Mouse (Mus musculus) kidney, postnatal 0 days (tissue): ENCODE measurements around the gene Amotl1. TPM values are rescaled to one million over a fixed set of nuclear protein-coding genes. Genes with fewer than 3 reads are reported as not detected.

Experiments
- ATAC-seq: fragments of 200-750 bp; cut with Nextera tagmentation; replicated peaks from 2 replicates; pipeline ENCODE4 v1.8.0; 2017; ENCODE audit warnings: low read depth, moderate number of reproducible peaks, moderate TSS enrichment, moderate library complexity; ENCODE audit not compliant: low FRiP score
- DNase-seq: peaks from one replicate; pipeline ENCODE4 v3.0.0-alpha.2; 2016; ENCODE audit warnings: low spot score
- H3K27ac ChIP-seq: fragments of 300-500 bp; sonication (generic); 2 replicates; pipeline ENCODE4 v1.5.1; 2014; ENCODE audit warnings: mild to moderate bottlenecking
- H3K27me3 ChIP-seq: fragments of 300-500 bp; sonication (generic); 2 replicates; pipeline ENCODE4 v1.6.1; 2014; ENCODE audit warnings: low read length, mixed read lengths; ENCODE audit not compliant: insufficient read depth
- H3K36me3 ChIP-seq: fragments of 300-500 bp; sonication (generic); 2 replicates; pipeline ENCODE4 v1.6.1; 2014; ENCODE audit warnings: low read length, mixed read lengths; ENCODE audit not compliant: insufficient read depth
- H3K4me1 ChIP-seq: fragments of 300-500 bp; sonication (generic); replicated peaks from 2 replicates; pipeline ENCODE4 v1.6.1; 2014; ENCODE audit warnings: antibody characterized with exemption, low read length, mixed read lengths; ENCODE audit not compliant: insufficient read depth
- H3K4me2 ChIP-seq: fragments of 300-500 bp; sonication (generic); 2 replicates; pipeline ENCODE4 v1.6.1; 2014; ENCODE audit warnings: mild to moderate bottlenecking, low read length, moderate library complexity, mixed read lengths
- H3K4me3 ChIP-seq: fragments of 300-500 bp; sonication (generic); replicated peaks from 2 replicates; pipeline ENCODE4 v1.5.1; 2014; ENCODE audit warnings: low read depth, low read length
- H3K9ac ChIP-seq: fragments of 300-500 bp; sonication (generic); 2 replicates; pipeline ENCODE4 v1.6.1; 2014; ENCODE audit warnings: low read depth, low read length
- H3K9me3 ChIP-seq: fragments of 300-500 bp; sonication (generic); replicated peaks from 2 replicates; pipeline ENCODE4 v1.6.1; 2016; ENCODE audit warnings: low read length, inconsistent platforms, mixed read lengths
- CTCF ChIP-seq: IDR thresholded peaks from 2 replicates; pipeline ENCODE4 v1.5.1; 2016; ENCODE audit warnings: antibody characterized with exemption, low read depth, mild to moderate bottlenecking, moderate library complexity
- WGBS: fragments of 180-500 bp; shearing (Covaris S2); extraction: QIAGEN DNeasy Blood & Tissue Kit; methylation state at CpG from one replicate; pipeline ENCODE4 v1.1.7; 2014; 5-methylcytosine and 5-hydroxymethylcytosine counted together
- polyA plus RNA-seq: library from polyadenylated mRNA; unstranded; fragments of >200 nt; fragmentation: Nextera tagmentation; extraction: Ambion mirVana; gene quantifications from 2 replicates; pipeline ENCODE4 v1.2.1, GENCODE M21; 2015

Gene Amotl1
- polyA plus RNA-seq, 1 experiment from 2014 or later, result 12.0 TPM

GRCm38 (mm10) chr9:14534833-14535456, 109.9 kb downstream of the Amotl1 start:
- WGBS, result 83% methylated on average over 9 of the region's 9 CpGs

GRCm38 (mm10) chr9:14533659-14534058, 111.2 kb downstream of the Amotl1 start:
- ATAC-seq (no peak), DNase-seq (no peak)
- Histone ChIP-seq H3K27me3 (no peaks in the 10 kb centered on the region), H3K36me3 (no peaks in the 10 kb centered on the region), H3K27ac (no peak overlapping the region), H3K4me3 (no peak overlapping the region), H3K9me3 (no peaks in the 10 kb centered on the region), H3K4me1 (no peaks in the 10 kb centered on the region), H3K9ac (no peak overlapping the region), H3K4me2 (no peak overlapping the region)
- 83% methylated on average over 2 of the region's 2 CpGs for WGBS
- TF ChIP-seq CTCF, result no peak

More at GRCm38 (mm10) chr9:14534833-14535456, 109.9 kb downstream of the Amotl1 start:
- Histone ChIP-seq H3K36me3 (no peaks in the 10 kb centered on the region), H3K4me3 (no peak overlapping the region), H3K4me2 (no peak overlapping the region), H3K27ac (no peak overlapping the region), H3K9me3 (no peaks in the 10 kb centered on the region), H3K27me3 (no peaks in the 10 kb centered on the region), H3K9ac (no peak overlapping the region), H3K4me1 (no peaks in the 10 kb centered on the region)
- TF ChIP-seq CTCF, result no peak
- DNase-seq, result no peak
- no peak for ATAC-seq

GRCm38 (mm10) chr9:14532283-14532682, 112.6 kb downstream of the Amotl1 start:
- ATAC-seq (no peak), DNase-seq (no peak)
- Histone ChIP-seq H3K27me3 (no peaks in the 10 kb centered on the region), H3K36me3 (no peaks in the 10 kb centered on the region), H3K4me2 (no peak overlapping the region), H3K27ac (no peak overlapping the region), H3K4me3 (no peak overlapping the region), H3K9me3 (no peaks in the 10 kb centered on the region), H3K4me1 (no peaks in the 10 kb centered on the region), H3K9ac (no peak overlapping the region)
- TF ChIP-seq CTCF, result no peak
- 64% methylated on average over 3 of the region's 3 CpGs for WGBS

GRCm38 (mm10) chr9:14530004-14530403, 114.9 kb downstream of the Amotl1 start:
- Histone ChIP-seq H3K9me3 (no peaks in the 10 kb centered on the region), H3K9ac (no peak overlapping the region), H3K4me3 (no peak overlapping the region), H3K27ac (no peak overlapping the region), H3K36me3 (no peaks in the 10 kb centered on the region), H3K27me3 (no peaks in the 10 kb centered on the region), H3K4me1 (no peaks in the 10 kb centered on the region), H3K4me2 (no peak overlapping the region)
- ATAC-seq (no peak), DNase-seq (no peak)
- 50% methylated on average over 5 of the region's 5 CpGs for WGBS
- no peak for TF ChIP-seq CTCF

- TF ChIP-seq CTCF, result peak; percentile 92
- 6% methylated on average over 4 of the region's 4 CpGs for WGBS
Measured at GRCm38 (mm10) chr9:14523408-14524043, 121.3 kb downstream of the Amotl1 start.

GRCm38 (mm10) chr9:14521695-14522094, 123.2 kb downstream of the Amotl1 start:
- 56% methylated on average over 2 of the region's 2 CpGs for WGBS
- no peak for TF ChIP-seq CTCF
- no peak overlapping the region for H3K27ac ChIP-seq

More at GRCm38 (mm10) chr9:14523408-14524043, 121.3 kb downstream of the Amotl1 start:
- H3K4me2 ChIP-seq, result no peak overlapping the region
- H3K27ac ChIP-seq, result no peak overlapping the region
- no peaks in the 10 kb centered on the region for H3K9me3 ChIP-seq
- H3K36me3 ChIP-seq, result no peaks in the 10 kb centered on the region
- H3K27me3 ChIP-seq, result no peaks in the 10 kb centered on the region
- no peak overlapping the region for H3K9ac ChIP-seq
- no peaks in the 10 kb centered on the region for H3K4me1 ChIP-seq
- no peak overlapping the region for H3K4me3 ChIP-seq
- peak; percentile 90 for DNase-seq
- no peak; the same call in 1 of the 2 replicates for ATAC-seq

More at GRCm38 (mm10) chr9:14521695-14522094, 123.2 kb downstream of the Amotl1 start:
- Histone ChIP-seq H3K4me2 (no peak overlapping the region), H3K9me3 (no peaks in the 10 kb centered on the region), H3K9ac (no peak overlapping the region), H3K36me3 (no peaks in the 10 kb centered on the region), H3K4me1 (no peaks in the 10 kb centered on the region), H3K27me3 (no peaks in the 10 kb centered on the region), H3K4me3 (no peak overlapping the region)
- no peak for DNase-seq
- no peak for ATAC-seq
